Mouse (Mus musculus) heart, postnatal 0 days (tissue): Measurements from ENCODE around the gene Cd163l1. TPM values are rescaled to one million over a fixed set of nuclear protein-coding genes. Genes with fewer than 3 reads are reported as not detected.

ENCODE experiments used
- ATAC-seq: fragments of 200-750 bp; cut with Nextera tagmentation; 2 replicates; pipeline ENCODE4 v1.8.0; 2017; ENCODE audit warnings: low read depth, moderate number of reproducible peaks, moderate library complexity; ENCODE audit not compliant: insufficient read depth
- DNase-seq: peaks from one replicate; pipeline ENCODE4 v3.0.0-alpha.2; 2016; ENCODE audit warnings: low spot score
- H3K27ac ChIP-seq: fragments of 300-500 bp; sonication (generic); 2 replicates; pipeline ENCODE4 v1.5.1; 2014; ENCODE audit warnings: low read depth, mild to moderate bottlenecking
- H3K27me3 ChIP-seq: fragments of 300-500 bp; sonication (generic); 2 replicates; pipeline ENCODE4 v1.6.1; 2014; ENCODE audit warnings: low read length, mixed read lengths; ENCODE audit not compliant: control insufficient read depth, insufficient read depth
- H3K36me3 ChIP-seq: fragments of 300-500 bp; sonication (generic); replicated peaks from 2 replicates; pipeline ENCODE4 v1.6.1; 2014; ENCODE audit warnings: low read length, mixed read lengths; ENCODE audit not compliant: control insufficient read depth, insufficient read depth
- H3K4me1 ChIP-seq: fragments of 300-500 bp; sonication (generic); 2 replicates; pipeline ENCODE4 v1.6.1; 2014; ENCODE audit warnings: antibody characterized with exemption; ENCODE audit not compliant: control insufficient read depth, insufficient read depth
- H3K4me2 ChIP-seq: fragments of 300-500 bp; sonication (generic); 2 replicates; pipeline ENCODE4 v1.6.1; 2014; ENCODE audit warnings: low read depth, mild to moderate bottlenecking, low read length, moderate library complexity
- H3K4me3 ChIP-seq: fragments of 300-500 bp; sonication (generic); 2 replicates; pipeline ENCODE4 v1.5.1; 2014; ENCODE audit warnings: low read depth, low read length
- H3K9ac ChIP-seq: fragments of 300-500 bp; sonication (generic); replicated peaks from 2 replicates; pipeline ENCODE4 v1.6.1; 2014; ENCODE audit warnings: low read depth, low read length, mixed read lengths
- H3K9me3 ChIP-seq: fragments of 300-500 bp; sonication (generic); replicated peaks from 2 replicates; pipeline ENCODE4 v1.6.1; 2016; ENCODE audit warnings: low read length; ENCODE audit not compliant: control insufficient read depth
- CTCF ChIP-seq: IDR thresholded peaks from 2 replicates; pipeline ENCODE4 v1.5.1; 2016; ENCODE audit warnings: antibody characterized with exemption, control low read depth, low read depth
- EP300 ChIP-seq: IDR thresholded peaks from 2 replicates; pipeline ENCODE4 v1.6.1; 2016; ENCODE audit warnings: antibody characterized with exemption, low read depth
- WGBS: fragments of 180-500 bp; shearing (Covaris S2); extraction: QIAGEN DNeasy Blood & Tissue Kit; methylation state at CpG from one replicate; pipeline ENCODE4 v1.1.7; 2014; 5-methylcytosine and 5-hydroxymethylcytosine counted together
- polyA plus RNA-seq: library from polyadenylated mRNA; unstranded; fragments of >200 nt; fragmentation: Nextera tagmentation; extraction: Ambion mirVana; gene quantifications from 2 replicates; pipeline ENCODE4 v1.2.1, GENCODE M21; 2015
- total RNA-seq: library from RNA; depleted of rRNA; stranded (reverse); fragments of >200 nt; gene quantifications from 2 replicates; pipeline ENCODE4 v1.2.3, GENCODE M21; 2014; ENCODE audit warnings: low replicate concordance; rRNA removed

The Cd163l1 gene
- total and polyA plus RNA-seq, 2 experiments from 2014 or later, result not detected

DNA sequence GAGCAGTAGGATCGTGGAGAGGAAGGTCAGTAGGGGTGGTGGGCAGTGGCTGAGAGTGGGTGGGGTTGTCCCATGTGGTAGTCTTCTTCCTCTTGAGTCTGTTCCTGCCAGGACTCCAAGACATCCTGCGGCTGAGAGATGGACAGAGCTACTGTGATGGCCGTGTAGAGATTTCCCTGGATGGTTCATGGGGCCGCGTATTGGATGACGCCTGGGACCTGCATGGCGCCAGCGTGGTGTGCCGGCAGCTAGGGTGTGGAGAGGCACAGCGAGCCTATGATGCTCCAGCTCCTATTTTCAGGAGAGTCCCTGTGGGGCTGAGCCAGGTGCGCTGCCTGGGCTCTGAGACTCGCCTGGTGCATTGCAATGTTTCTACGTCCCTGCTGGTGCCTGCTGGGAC lies 6.1 kb downstream of the Cd163l1 start:
- 70% methylated on average over 13 of the region's 13 CpGs for WGBS

GRCm38 (mm10) chr7:140228476-140228875 lies 10.4 kb downstream of the Cd163l1 start:
- DNase-seq (no peak), ATAC-seq (no peak)
- Histone ChIP-seq H3K4me3 (no peak overlapping the region), H3K9ac (no peak overlapping the region), H3K4me1 (no peaks in the 10 kb centered on the region), H3K9me3 (no peaks in the 10 kb centered on the region), H3K27ac (no peak overlapping the region), H3K27me3 (no peaks in the 10 kb centered on the region), H3K36me3 (no peaks in the 10 kb centered on the region), H3K4me2 (no peak overlapping the region)
- 74% methylated on average over 13 of the region's 13 CpGs for WGBS
- TF ChIP-seq CTCF (no peak), EP300 (no peak)

More for the DNA sequence above, 6.1 kb downstream of the Cd163l1 start:
- Histone ChIP-seq H3K27me3 (no peaks in the 10 kb centered on the region), H3K4me1 (no peaks in the 10 kb centered on the region), H3K9ac (no peak overlapping the region), H3K4me2 (no peak overlapping the region), H3K27ac (no peak overlapping the region), H3K9me3 (no peaks in the 10 kb centered on the region), H3K36me3 (no peaks in the 10 kb centered on the region), H3K4me3 (no peak overlapping the region)
- no peak for ATAC-seq
- TF ChIP-seq EP300, result no peak
- no peak for TF ChIP-seq CTCF
- no peak for DNase-seq

- WGBS, result 53% methylated on average over 2 of the region's 2 CpGs
- no peak overlapping the region for H3K27ac ChIP-seq
- no peaks in the 10 kb centered on the region for H3K4me1 ChIP-seq
- H3K4me3 ChIP-seq, result no peak overlapping the region
- H3K4me2 ChIP-seq, result no peak overlapping the region
- DNase-seq (no peak), ATAC-seq (no peak)
- H3K9ac ChIP-seq, result no peak overlapping the region
- no peaks in the 10 kb centered on the region for H3K36me3 ChIP-seq
- TF ChIP-seq CTCF (no peak), EP300 (no peak)
- no peaks in the 10 kb centered on the region for H3K9me3 ChIP-seq
- no peaks in the 10 kb centered on the region for H3K27me3 ChIP-seq
These were observed 13.0 kb downstream of the Cd163l1 start for GRCm38 (mm10) chr7:140231026-140231425.

- Histone ChIP-seq H3K27ac (no peak overlapping the region), H3K9ac (no peak overlapping the region), H3K9me3 (no peaks in the 10 kb centered on the region), H3K27me3 (no peaks in the 10 kb centered on the region), H3K4me2 (no peak overlapping the region), H3K4me3 (no peak overlapping the region), H3K36me3 (no peaks in the 10 kb centered on the region), H3K4me1 (no peaks in the 10 kb centered on the region)
- DNase-seq, result no peak
- no peak for ATAC-seq
- TF ChIP-seq EP300 (no peak), CTCF (no peak)
- 83% methylated on average over 3 of the region's 3 CpGs for WGBS
These were observed 15.6 kb downstream of the Cd163l1 start for GRCm38 (mm10) chr7:140233696-140234095.

DNA sequence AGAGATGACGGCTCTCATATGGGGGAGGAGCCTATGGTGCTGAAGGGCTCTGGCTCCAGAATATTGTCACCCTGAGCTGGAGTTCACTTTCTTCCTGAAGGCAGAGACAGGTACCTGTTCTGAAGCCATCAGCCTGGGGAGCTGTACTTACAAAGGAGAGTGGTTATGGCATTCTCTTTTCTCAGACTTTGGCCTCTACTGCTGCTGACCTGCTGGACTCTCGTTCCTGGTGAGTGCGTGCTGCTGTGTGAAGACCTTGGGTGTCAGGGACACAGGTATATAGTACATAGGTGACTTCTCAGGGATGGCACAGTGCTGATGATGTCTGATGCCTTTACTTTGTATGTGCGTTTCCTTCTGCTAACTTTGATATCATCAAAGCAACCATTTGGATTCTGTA lies 29.1 kb downstream of the Cd163l1 start, which contains the start of gene 5830411N06Rik:
TSS of gene 5830411N06Rik (plus strand) at position 69 of the 400 bp plus-strand sequence.
- Histone ChIP-seq H3K27me3 (no peaks in the 10 kb centered on the region), H3K4me2 (no peak within 1 kb of the TSS), H3K4me3 (no peak within 1 kb of the TSS), H3K27ac (no peak within 1 kb of the TSS), H3K9me3 (0 out of 2 replicates have a peak, but pooled peaks cover 5% of the 10 kb centered on the region), H3K36me3 (no peaks in the 10 kb centered on the region), H3K4me1 (no peaks in the 10 kb centered on the region), H3K9ac (no peak within 1 kb of the TSS)
- TF ChIP-seq CTCF (no peak), EP300 (no peak)
- 65% methylated on average over 4 of the region's 4 CpGs for WGBS
- DNase-seq (no peak), ATAC-seq (no peak)

DNA sequence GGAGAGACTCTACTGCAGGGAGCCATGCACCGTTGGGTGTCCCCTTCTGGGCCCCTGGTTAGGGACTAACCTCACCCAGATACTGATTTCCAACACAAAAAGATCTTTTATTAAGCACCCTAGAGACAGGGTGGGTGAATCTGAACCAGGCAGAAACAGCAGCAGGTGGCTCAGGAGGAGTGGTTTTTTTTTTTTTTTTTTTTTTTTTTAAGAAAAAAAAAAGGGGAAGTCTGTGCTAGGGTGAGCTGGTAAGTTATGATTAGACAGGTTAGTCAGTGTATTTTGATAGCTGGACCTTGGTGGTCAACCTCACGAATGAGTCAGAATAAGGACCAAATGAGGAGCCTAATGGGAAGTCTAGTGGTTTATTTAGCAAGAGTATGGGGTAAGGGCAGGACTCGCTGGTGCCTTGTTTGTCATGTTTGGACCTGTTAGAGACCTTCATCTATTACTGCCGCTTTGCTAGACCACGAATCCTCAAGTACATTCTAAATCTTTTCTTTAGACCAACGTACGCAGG lies 35.8 kb downstream of the Cd163l1 start:
- WGBS, result 79% methylated on average over 7 of the region's 7 CpGs
- Histone ChIP-seq H3K4me3 (no peak overlapping the region), H3K9me3 (0 out of 2 replicates have a peak, but pooled peaks cover 5% of the 10 kb centered on the region), H3K4me2 (no peak overlapping the region), H3K27ac (no peak overlapping the region), H3K4me1 (no peaks in the 10 kb centered on the region), H3K27me3 (no peaks in the 10 kb centered on the region), H3K36me3 (no peaks in the 10 kb centered on the region), H3K9ac (no peak overlapping the region)
- TF ChIP-seq CTCF, result no peak
- TF ChIP-seq EP300, result no peak
- DNase-seq, result no peak
- no peak for ATAC-seq

Other genes with a start within 250 kb of the Cd163l1 start
- not detected in 2 replicates for gene 6430531B16Rik, start 239.5 kb upstream of the Cd163l1 start, total RNA-seq
- gene 6430531B16Rik, start 239.5 kb upstream of the Cd163l1 start, polyA plus RNA-seq, result 0.23 TPM in 1 of 2 replicates, not detected in the other
- gene Adam8, start 225.7 kb upstream of the Cd163l1 start, total RNA-seq, result 5.4 and 83.4 TPM in 2 replicates
- gene Adam8, start 225.7 kb upstream of the Cd163l1 start, polyA plus RNA-seq, result 0.31 and 1.2 TPM in 2 replicates
- 23.6 and 44.3 TPM in 2 replicates for gene Zfp511, start 181.9 kb upstream of the Cd163l1 start, total RNA-seq
- 22.9 and 23.9 TPM in 2 replicates for gene Zfp511, start 181.9 kb upstream of the Cd163l1 start, polyA plus RNA-seq
- gene Tubgcp2, start 181.6 kb upstream of the Cd163l1 start, total RNA-seq, result 28.2 and 53.1 TPM in 2 replicates
- gene Tubgcp2, start 181.6 kb upstream of the Cd163l1 start, polyA plus RNA-seq, result 21.8 and 24.5 TPM in 2 replicates
- gene Msx3, start 169.2 kb upstream of the Cd163l1 start, total RNA-seq, result not detected in 2 replicates
- not detected in 2 replicates for gene Msx3, start 169.2 kb upstream of the Cd163l1 start, polyA plus RNA-seq
- gene Caly, start 135.7 kb upstream of the Cd163l1 start, total RNA-seq, result 1.9 and 4.1 TPM in 2 replicates
- gene Caly, start 135.7 kb upstream of the Cd163l1 start, polyA plus RNA-seq, result 0.40 and 0.70 TPM in 2 replicates
- not detected in 2 replicates for gene Prap1, start 124.9 kb upstream of the Cd163l1 start, total RNA-seq
- 0.27 and 0.33 TPM in 2 replicates for gene Prap1, start 124.9 kb upstream of the Cd163l1 start, polyA plus RNA-seq
- gene Fuom, start 115.8 kb upstream of the Cd163l1 start, total RNA-seq, result 64.2 and 79.4 TPM in 2 replicates
- 158 and 164 TPM in 2 replicates for gene Fuom, start 115.8 kb upstream of the Cd163l1 start, polyA plus RNA-seq
- 8.1 and 11.8 TPM in 2 replicates for gene Paox, start 102.5 kb upstream of the Cd163l1 start, total RNA-seq
- 8.5 and 8.7 TPM in 2 replicates for gene Paox, start 102.5 kb upstream of the Cd163l1 start, polyA plus RNA-seq
- 265 and 332 TPM in 2 replicates for gene Echs1, start 101.8 kb upstream of the Cd163l1 start, total RNA-seq
- 344 and 349 TPM in 2 replicates for gene Echs1, start 101.8 kb upstream of the Cd163l1 start, polyA plus RNA-seq
- gene Mtg1, start 80.7 kb upstream of the Cd163l1 start, total RNA-seq, result 9.2 and 53.7 TPM in 2 replicates
- gene Mtg1, start 80.7 kb upstream of the Cd163l1 start, polyA plus RNA-seq, result 31.2 and 33.1 TPM in 2 replicates
- gene Sprn, start 63.4 kb upstream of the Cd163l1 start, total RNA-seq, result 0.61 TPM in 1 of 2 replicates, not detected in the other
- 0.16 and 0.25 TPM in 2 replicates for gene Sprn, start 63.4 kb upstream of the Cd163l1 start, polyA plus RNA-seq
- not detected in 2 replicates for gene Olfr522, start 53.5 kb upstream of the Cd163l1 start, total RNA-seq
- gene Olfr522, start 53.5 kb upstream of the Cd163l1 start, polyA plus RNA-seq, result not detected in 2 replicates
- not detected in 2 replicates for gene Olfr523, start 45.0 kb upstream of the Cd163l1 start, total RNA-seq
- gene Olfr523, start 45.0 kb upstream of the Cd163l1 start, polyA plus RNA-seq, result not detected in 2 replicates
- gene Olfr524, start 12.3 kb upstream of the Cd163l1 start, total RNA-seq, result not detected in 2 replicates
- gene Olfr524, start 12.3 kb upstream of the Cd163l1 start, polyA plus RNA-seq, result not detected in 2 replicates
- 0.35 TPM in 1 of 2 replicates, not detected in the other for gene 5830411N06Rik, start 29.0 kb downstream of the Cd163l1 start, total RNA-seq
- gene 5830411N06Rik, start 29.0 kb downstream of the Cd163l1 start, polyA plus RNA-seq, result not detected in 2 replicates
- gene Olfr525, start 102.6 kb downstream of the Cd163l1 start, total RNA-seq, result not detected in 2 replicates
- not detected in 2 replicates for gene Olfr525, start 102.6 kb downstream of the Cd163l1 start, polyA plus RNA-seq
- gene Olfr527, start 115.8 kb downstream of the Cd163l1 start, total RNA-seq, result not detected in 2 replicates
- not detected in 2 replicates for gene Olfr527, start 115.8 kb downstream of the Cd163l1 start, polyA plus RNA-seq
- gene Olfr60, start 143.4 kb downstream of the Cd163l1 start, total RNA-seq, result not detected in 2 replicates
- not detected in 2 replicates for gene Olfr60, start 143.4 kb downstream of the Cd163l1 start, polyA plus RNA-seq
- not detected in 2 replicates for gene Olfr530, start 158.1 kb downstream of the Cd163l1 start, total RNA-seq
- gene Olfr530, start 158.1 kb downstream of the Cd163l1 start, polyA plus RNA-seq, result not detected in 2 replicates
- not detected in 2 replicates for gene Olfr531, start 184.7 kb downstream of the Cd163l1 start, total RNA-seq
- not detected in 2 replicates for gene Olfr531, start 184.7 kb downstream of the Cd163l1 start, polyA plus RNA-seq
- not detected in 2 replicates for gene Olfr532, start 203.4 kb downstream of the Cd163l1 start, total RNA-seq
- not detected in 2 replicates for gene Olfr532, start 203.4 kb downstream of the Cd163l1 start, polyA plus RNA-seq
- not detected in 2 replicates for gene Olfr533, start 245.1 kb downstream of the Cd163l1 start, total RNA-seq
- gene Olfr533, start 245.1 kb downstream of the Cd163l1 start, polyA plus RNA-seq, result not detected in 2 replicates